20 mouse cellular contexts compared by ENCODE assay signal in the genomic region with DNA sequence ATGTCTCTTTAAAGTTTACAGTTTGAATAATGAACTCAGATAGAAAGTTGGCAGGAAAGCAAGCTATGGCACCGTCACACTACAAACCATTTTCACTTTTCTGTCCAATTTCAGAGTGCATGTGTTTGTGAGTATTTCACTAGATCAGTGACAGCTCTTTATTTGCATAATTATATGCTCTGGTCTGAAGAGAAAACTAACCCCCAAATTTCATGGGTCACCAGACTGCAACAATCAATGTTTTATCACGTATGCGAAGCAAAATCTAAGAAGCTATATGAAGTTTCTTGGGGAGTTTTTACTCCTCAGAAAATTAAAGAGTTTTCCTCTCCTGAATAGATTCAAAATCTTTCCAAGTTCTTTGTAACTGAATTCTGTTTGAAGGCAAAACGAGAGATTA. TPM values are rescaled to one million over a fixed set of nuclear protein-coding genes. Genes with fewer than 3 reads are reported as not detected.
DNase-seq lines count a peak whose midpoint lies in the region; ATAC-seq and TF ChIP-seq lines count a peak whose summit lies in the region.
"Had no signal": no experiment of that assay in that cellular context is flagged by ENCODE, and none has a peak within 500 bp of the region (broad histone marks: within the 10 kb centered on the region; RNA-seq: fewer than 3 reads in every experiment).

No protein-coding gene starts in this region.

- 21% methylated on average over 4 of the region's 4 CpGs for WGBS in hindbrain, embryonic 10.5 days
- WGBS in hindbrain, embryonic 13.5 days, result 20% methylated on average over 4 of the region's 4 CpGs
- WGBS in midbrain, embryonic 13.5 days, result 9% methylated on average over 4 of the region's 4 CpGs
- 48% methylated on average over 4 of the region's 4 CpGs for WGBS in midbrain, postnatal 0 days
- WGBS in forebrain, embryonic 13.5 days, result 13% methylated on average over 4 of the region's 4 CpGs

- H3K9ac ChIP-seq in hindbrain, embryonic 13.5 days, result no peak overlapping the region
- no peak overlapping the region for H3K9ac ChIP-seq in midbrain, embryonic 13.5 days (replicated peaks)
- no peak overlapping the region for H3K9ac ChIP-seq in midbrain, postnatal 0 days (replicated peaks; ENCODE audit: low read length, poor library complexity, severe bottlenecking)
- no peak overlapping the region for H3K9ac ChIP-seq in forebrain, embryonic 13.5 days
- H3K9ac ChIP-seq: liver, embryonic 14.5 days; lung, embryonic 14.5 days had no signal

- peak overlapping the region; percentile 97 for H3K27ac ChIP-seq in hindbrain, embryonic 10.5 days
- H3K27ac ChIP-seq in hindbrain, embryonic 13.5 days, result no peak overlapping the region
- H3K27ac ChIP-seq in midbrain, embryonic 13.5 days, result peak overlapping the region; percentile 61
- no peak overlapping the region for H3K27ac ChIP-seq in midbrain, postnatal 0 days (ENCODE audit: low read depth, low read length)
- H3K27ac ChIP-seq in forebrain, embryonic 13.5 days, result peak overlapping the region; percentile 72
- H3K27ac ChIP-seq: heart, embryonic 10.5 days; kidney, postnatal 0 days; left cerebral cortex, adult 2 months; liver, embryonic 14.5 days had no signal

- DNase-seq in hindbrain, embryonic 10.5 days (ENCODE audit: low spot score), result no peak
- no peak for DNase-seq in midbrain, postnatal 0 days (ENCODE audit: low spot score)
- no peak for DNase-seq in right cerebral cortex, postnatal 10 days (ENCODE audit: low spot score in 2 of 2)
- DNase-seq in spleen, adult 12 weeks (ENCODE audit: low spot score), result no peak
- DNase-seq: adrenal gland, postnatal 25 days; cerebellum, adult 9-11 months; heart, postnatal 4 days; kidney, adult 2 months; lung, embryonic 14.5 days; thymus, postnatal 25 days had no signal

- TF ChIP-seq CTCF in midbrain, postnatal 0 days (IDR thresholded peaks at IDR 0.05), result no peak

- H3K9me3 ChIP-seq in hindbrain, embryonic 10.5 days, result no peaks in the 10 kb centered on the region
- H3K9me3 ChIP-seq in hindbrain, embryonic 13.5 days, result no peaks in the 10 kb centered on the region
- no peaks in the 10 kb centered on the region for H3K9me3 ChIP-seq in midbrain, embryonic 13.5 days
- no peaks in the 10 kb centered on the region for H3K9me3 ChIP-seq in midbrain, postnatal 0 days (ENCODE audit: low read length)
- H3K9me3 ChIP-seq in forebrain, embryonic 13.5 days (replicated peaks), result no peaks in the 10 kb centered on the region
- H3K9me3 ChIP-seq: heart, embryonic 10.5 days had no signal

- H3K4me2 ChIP-seq in hindbrain, embryonic 13.5 days, result no peak overlapping the region
- no peak overlapping the region for H3K4me2 ChIP-seq in midbrain, embryonic 13.5 days (replicated peaks)
- H3K4me2 ChIP-seq in midbrain, postnatal 0 days (ENCODE audit: low read depth, low read length, poor library complexity, severe bottlenecking), result no peak overlapping the region
- H3K4me2 ChIP-seq in forebrain, embryonic 13.5 days, result no peak overlapping the region
- H3K4me2 ChIP-seq: lung, embryonic 14.5 days had no signal

- H3K4me1 ChIP-seq in hindbrain, embryonic 10.5 days (replicated peaks), result peaks cover 72% of the 10 kb centered on the region
- H3K4me1 ChIP-seq in hindbrain, embryonic 13.5 days (replicated peaks), result peaks cover 14% of the 10 kb centered on the region
- peaks cover 27% of the 10 kb centered on the region for H3K4me1 ChIP-seq in midbrain, embryonic 13.5 days (replicated peaks)
- H3K4me1 ChIP-seq in midbrain, postnatal 0 days (ENCODE audit: insufficient read depth, low read length), result no peaks in the 10 kb centered on the region
- H3K4me1 ChIP-seq in forebrain, embryonic 13.5 days, result peaks cover 22% of the 10 kb centered on the region
- H3K4me1 ChIP-seq: heart, embryonic 10.5 days had no signal

- no peak for ATAC-seq in hindbrain, embryonic 13.5 days (ENCODE audit: low FRiP score)
- ATAC-seq in midbrain, embryonic 13.5 days, result no peak
- no peak for ATAC-seq in midbrain, postnatal 0 days (ENCODE audit: low FRiP score)
- peak; percentile 12 for ATAC-seq in forebrain, embryonic 13.5 days
- ATAC-seq: CD4-positive, CD25-positive, alpha-beta regulatory T cell, adult 4 months had no signal

- no peaks in the 10 kb centered on the region for H3K36me3 ChIP-seq in hindbrain, embryonic 10.5 days
- H3K36me3 ChIP-seq in hindbrain, embryonic 13.5 days, result no peaks in the 10 kb centered on the region
- no peaks in the 10 kb centered on the region for H3K36me3 ChIP-seq in midbrain, embryonic 13.5 days
- H3K36me3 ChIP-seq in midbrain, postnatal 0 days (ENCODE audit: insufficient read depth, low read length), result no peaks in the 10 kb centered on the region
- H3K36me3 ChIP-seq in forebrain, embryonic 13.5 days (ENCODE audit: poor library complexity, severe bottlenecking), result no peaks in the 10 kb centered on the region
- H3K36me3 ChIP-seq: heart, embryonic 10.5 days had no signal

- H3K27me3 ChIP-seq in hindbrain, embryonic 10.5 days (ENCODE audit: insufficient read depth, poor library complexity, severe bottlenecking), result peaks cover 87% of the 10 kb centered on the region
- peaks cover 58% of the 10 kb centered on the region for H3K27me3 ChIP-seq in hindbrain, embryonic 13.5 days
- H3K27me3 ChIP-seq in midbrain, embryonic 13.5 days, result peaks cover 76% of the 10 kb centered on the region
- peaks cover 36% of the 10 kb centered on the region; the same call in 1 of the 2 replicates for H3K27me3 ChIP-seq in midbrain, postnatal 0 days (ENCODE audit: insufficient read depth, low read length)
- H3K27me3 ChIP-seq in forebrain, embryonic 13.5 days, result peaks cover 70% of the 10 kb centered on the region

- H3K4me3 ChIP-seq in hindbrain, embryonic 10.5 days, result no peak overlapping the region
- no peak overlapping the region for H3K4me3 ChIP-seq in hindbrain, embryonic 13.5 days
- H3K4me3 ChIP-seq in midbrain, embryonic 13.5 days (replicated peaks), result no peak overlapping the region
- no peak overlapping the region for H3K4me3 ChIP-seq in midbrain, postnatal 0 days (ENCODE audit: low read depth, low read length)
- no peak overlapping the region for H3K4me3 ChIP-seq in forebrain, embryonic 13.5 days
- H3K4me3 ChIP-seq: heart, embryonic 10.5 days; left cerebral cortex, adult 2 months had no signal

RNA-seq across cellular contexts. Expression of a gene that starts 31.4 kb away (rescaled TPM):
- polyA plus RNA-seq in hindbrain, embryonic 10.5 days (2016; fragmentation: Nextera tagmentation; extraction: Ambion mirVana), result 69.0 and 74.0 TPM in 2 replicates
- 68.9 and 71.3 TPM in 2 replicates for polyA plus RNA-seq in hindbrain, embryonic 13.5 days (2015; fragmentation: Nextera tagmentation; extraction: Ambion mirVana)
- polyA plus RNA-seq in midbrain, embryonic 13.5 days (2015; fragmentation: Nextera tagmentation; extraction: Ambion mirVana), result 76.9 and 83.2 TPM in 2 replicates
- total RNA-seq in midbrain, postnatal 0 days (2014; rRNA removed), result 163 and 184 TPM in 2 replicates
- 46.4 and 55.5 TPM in 2 replicates for polyA plus RNA-seq in midbrain, postnatal 0 days (2015; fragmentation: Nextera tagmentation; extraction: Ambion mirVana)
- 94.7 and 112 TPM in 2 replicates for polyA plus RNA-seq in forebrain, embryonic 13.5 days (2015; fragmentation: Nextera tagmentation; extraction: Ambion mirVana)
- total RNA-seq: granulocyte monocyte progenitor cell, adult 5-6 weeks; megakaryocyte, adult 5-6 weeks had no signal
- polyA plus RNA-seq: CD4-positive, CD25-positive, alpha-beta regulatory T cell, adult 4 months had no signal

Comparison
In these comparisons a context has a peak if more than half of its experiments do, and no peak if none do; other contexts are left out.
1. H3K27ac ChIP-seq: peak in hindbrain, embryonic 10.5 days (single experiment), midbrain, embryonic 13.5 days (single experiment) and forebrain, embryonic 13.5 days (single experiment); none in hindbrain, embryonic 13.5 days (single experiment) and midbrain, postnatal 0 days (single experiment).